Mouse (Mus musculus) erythroblast, embryonic 14.5 days (primary cell): Measurements from ENCODE around the gene Hsf2bp.

Experiments used
- GATA1 ChIP-seq: IDR thresholded peaks from 2 replicates; pipeline ENCODE4 v1.6.1; 2012; ENCODE audit warnings: low read length, inconsistent platforms, mixed read lengths
- TAL1 ChIP-seq: IDR thresholded peaks from 3 replicates; pipeline ENCODE4 v1.6.1; 2012; ENCODE audit warnings: low read length, inconsistent platforms, mixed read lengths

DNA sequence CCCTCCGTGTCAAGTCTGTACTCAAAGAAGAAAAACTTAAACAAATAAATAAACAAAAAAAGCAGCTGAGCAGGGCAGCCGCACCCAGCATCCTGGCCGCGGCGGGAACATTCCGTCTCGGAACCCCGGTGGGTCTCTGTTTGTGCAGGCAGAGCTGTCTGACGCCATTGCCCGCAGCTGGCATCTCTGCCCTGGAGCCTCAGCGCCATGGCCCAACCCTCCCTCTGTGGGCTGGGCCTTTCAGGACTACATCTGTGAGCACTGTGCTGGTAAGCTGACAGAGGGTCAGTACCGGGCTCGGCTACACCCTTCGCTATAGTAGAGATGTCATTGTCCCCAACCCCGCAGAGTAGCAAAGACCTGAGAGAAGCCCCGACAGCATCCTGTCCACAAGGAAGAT, 123.8 kb downstream of the Hsf2bp start:
- TF ChIP-seq GATA1: no peak
- TF ChIP-seq TAL1: no peak
